Mouse (Mus musculus): ENCODE results near the gene Aff1. TPM values are rescaled to one million over a fixed set of nuclear protein-coding genes. Genes with fewer than 3 reads are reported as not detected.
A peak's percentile ranks its signal among the peaks of the same experiment; 100 is the strongest.

Gene Aff1
- polyA plus RNA-seq, 1 experiment from 2014 or later = 6.8 TPM

GRCm38 (mm10) chr5:103698577-103698976, 6.4 kb downstream of the Aff1 start:
- no peak for ATAC-seq
- Histone ChIP-seq H3K4me3 (ENCODE audit: low read depth, low read length) (no peak overlapping the region), H3K4me2 (replicated peaks; ENCODE audit: low read depth) (no peak overlapping the region), H3K27ac (ENCODE audit: low read depth, low read length) (no peak overlapping the region), H3K4me1 (replicated peaks; ENCODE audit: control insufficient read depth, insufficient read depth, low read length) (no peaks in the 10 kb centered on the region), H3K9ac (ENCODE audit: low read depth, low read length) (no peak overlapping the region), H3K9me3 (ENCODE audit: control insufficient read depth) (no peaks in the 10 kb centered on the region), H3K27me3 (replicated peaks; ENCODE audit: control insufficient read depth, insufficient read depth, low read length) (peaks cover 12% of the 10 kb centered on the region; the same call in 1 of the 2 replicates), H3K36me3 (ENCODE audit: control insufficient read depth, insufficient read depth) (no peaks in the 10 kb centered on the region)
- WGBS = 74% methylated on average over 4 of the region's 4 CpGs
- TF ChIP-seq CTCF (IDR thresholded peaks at IDR 0.05; ENCODE audit: low read depth) = no peak

- ATAC-seq = no peak
- TF ChIP-seq CTCF (IDR thresholded peaks at IDR 0.05; ENCODE audit: low read depth) = no peak
- no peaks in the 10 kb centered on the region for H3K4me1 ChIP-seq (replicated peaks; ENCODE audit: control insufficient read depth, insufficient read depth, low read length)
- H3K27ac ChIP-seq (ENCODE audit: low read depth, low read length) = no peak overlapping the region
- H3K9ac ChIP-seq (ENCODE audit: low read depth, low read length) = no peak overlapping the region
- WGBS = 48% methylated on average over 4 of the region's 4 CpGs
- H3K36me3 ChIP-seq (ENCODE audit: control insufficient read depth, insufficient read depth) = no peaks in the 10 kb centered on the region
- no peak overlapping the region for H3K4me2 ChIP-seq (replicated peaks; ENCODE audit: low read depth)
- H3K4me3 ChIP-seq (ENCODE audit: low read depth, low read length) = no peak overlapping the region
- H3K27me3 ChIP-seq (replicated peaks; ENCODE audit: control insufficient read depth, insufficient read depth, low read length) = peaks cover 7% of the 10 kb centered on the region; the same call in 1 of the 2 replicates
- no peaks in the 10 kb centered on the region for H3K9me3 ChIP-seq (ENCODE audit: control insufficient read depth)
Observed at GRCm38 (mm10) chr5:103699537-103699936, 7.4 kb downstream of the Aff1 start.

- no peak for TF ChIP-seq CTCF (IDR thresholded peaks at IDR 0.05; ENCODE audit: low read depth)
- no peaks in the 10 kb centered on the region for H3K4me1 ChIP-seq (replicated peaks; ENCODE audit: control insufficient read depth, insufficient read depth, low read length)
- H3K4me2 ChIP-seq (replicated peaks; ENCODE audit: low read depth) = no peak overlapping the region
- no peak for ATAC-seq
- WGBS = 73% methylated on average over 2 of the region's 2 CpGs
- H3K9me3 ChIP-seq (ENCODE audit: control insufficient read depth) = no peaks in the 10 kb centered on the region
- no peak overlapping the region for H3K4me3 ChIP-seq (ENCODE audit: low read depth, low read length)
- H3K27me3 ChIP-seq (replicated peaks; ENCODE audit: control insufficient read depth, insufficient read depth, low read length) = peaks cover 7% of the 10 kb centered on the region; the same call in 1 of the 2 replicates
- H3K9ac ChIP-seq (ENCODE audit: low read depth, low read length) = no peak overlapping the region
- no peak overlapping the region for H3K27ac ChIP-seq (ENCODE audit: low read depth, low read length)
- H3K36me3 ChIP-seq (ENCODE audit: control insufficient read depth, insufficient read depth) = no peaks in the 10 kb centered on the region
Observed at GRCm38 (mm10) chr5:103700661-103701060, 8.5 kb downstream of the Aff1 start.

- no peaks in the 10 kb centered on the region for H3K4me1 ChIP-seq (replicated peaks; ENCODE audit: control insufficient read depth, insufficient read depth, low read length)
- peak; percentile 50 for TF ChIP-seq CTCF (IDR thresholded peaks at IDR 0.05; ENCODE audit: low read depth)
- no peak overlapping the region for H3K4me2 ChIP-seq (replicated peaks; ENCODE audit: low read depth)
- H3K9me3 ChIP-seq (ENCODE audit: control insufficient read depth) = no peaks in the 10 kb centered on the region
- no peak overlapping the region for H3K27ac ChIP-seq (ENCODE audit: low read depth, low read length)
- peaks cover 4% of the 10 kb centered on the region; the same call in 1 of the 2 replicates for H3K27me3 ChIP-seq (replicated peaks; ENCODE audit: control insufficient read depth, insufficient read depth, low read length)
- no peak overlapping the region for H3K9ac ChIP-seq (ENCODE audit: low read depth, low read length)
- H3K4me3 ChIP-seq (ENCODE audit: low read depth, low read length) = no peak overlapping the region
- no peak for ATAC-seq
- WGBS = 73% methylated on average over 3 of the region's 3 CpGs
- no peaks in the 10 kb centered on the region for H3K36me3 ChIP-seq (ENCODE audit: control insufficient read depth, insufficient read depth)
Observed at GRCm38 (mm10) chr5:103701466-103701865, 9.3 kb downstream of the Aff1 start.

DNA sequence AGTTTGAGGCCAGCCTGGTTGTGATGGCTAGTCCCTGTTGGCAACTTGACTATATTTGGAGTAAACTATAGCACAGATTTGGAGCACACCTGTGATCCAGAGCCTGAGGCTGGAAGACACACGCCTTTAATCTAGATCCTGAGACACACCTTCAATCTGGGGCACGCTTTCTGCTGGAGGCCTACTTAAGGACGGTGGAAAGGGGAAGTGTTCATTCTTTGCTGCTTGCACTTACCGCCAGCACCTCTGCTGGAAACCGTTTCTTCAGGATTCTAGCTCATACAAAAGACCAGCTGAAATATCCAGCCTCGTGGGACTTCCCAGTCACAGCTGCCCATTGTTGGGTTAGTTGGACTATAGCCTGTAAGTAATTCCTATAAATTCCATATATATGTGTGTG, 10.4 kb downstream of the Aff1 start:
- WGBS = 70% methylated on average over 6 of the region's 6 CpGs
- no peak overlapping the region for H3K27ac ChIP-seq (ENCODE audit: low read depth, low read length)

DNA sequence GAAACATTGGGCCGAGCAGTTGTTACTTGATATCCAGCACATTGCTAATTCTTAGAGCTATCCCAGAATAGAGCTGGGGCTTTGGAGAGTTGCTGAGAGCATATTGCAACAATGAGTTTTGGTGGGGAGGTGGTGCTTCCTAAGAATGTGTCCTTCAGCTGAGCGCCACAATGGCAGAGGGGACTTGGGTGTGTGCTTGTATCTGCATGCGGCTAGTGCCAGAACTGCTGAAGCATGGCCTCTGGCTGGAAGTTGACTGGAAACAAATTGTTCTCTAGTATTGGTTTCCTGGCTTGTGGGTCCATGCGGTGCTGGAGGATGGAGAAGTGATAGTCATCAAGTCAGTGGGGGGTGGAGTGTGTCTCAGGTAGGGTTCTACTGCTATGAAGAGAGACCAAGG, 13.2 kb downstream of the Aff1 start:
- no peak for ATAC-seq
- WGBS = 94% methylated on average over 4 of the region's 4 CpGs
- Histone ChIP-seq H3K4me1 (replicated peaks; ENCODE audit: control insufficient read depth, insufficient read depth, low read length) (no peaks in the 10 kb centered on the region), H3K27ac (ENCODE audit: low read depth, low read length) (no peak overlapping the region), H3K4me3 (ENCODE audit: low read depth, low read length) (no peak overlapping the region), H3K4me2 (replicated peaks; ENCODE audit: low read depth) (no peak overlapping the region), H3K9ac (ENCODE audit: low read depth, low read length) (no peak overlapping the region), H3K9me3 (ENCODE audit: control insufficient read depth) (no peaks in the 10 kb centered on the region), H3K36me3 (ENCODE audit: control insufficient read depth, insufficient read depth) (no peaks in the 10 kb centered on the region), H3K27me3 (replicated peaks; ENCODE audit: control insufficient read depth, insufficient read depth, low read length) (no peaks in the 10 kb centered on the region)
- TF ChIP-seq CTCF (IDR thresholded peaks at IDR 0.05; ENCODE audit: low read depth) = no peak

More for the DNA sequence above, 10.4 kb downstream of the Aff1 start:
- Histone ChIP-seq H3K4me3 (ENCODE audit: low read depth, low read length) (no peak overlapping the region), H3K9me3 (ENCODE audit: control insufficient read depth) (no peaks in the 10 kb centered on the region), H3K9ac (ENCODE audit: low read depth, low read length) (no peak overlapping the region), H3K4me1 (replicated peaks; ENCODE audit: control insufficient read depth, insufficient read depth, low read length) (no peaks in the 10 kb centered on the region), H3K4me2 (replicated peaks; ENCODE audit: low read depth) (no peak overlapping the region), H3K27me3 (replicated peaks; ENCODE audit: control insufficient read depth, insufficient read depth, low read length) (no peaks in the 10 kb centered on the region), H3K36me3 (ENCODE audit: control insufficient read depth, insufficient read depth) (no peaks in the 10 kb centered on the region)
- ATAC-seq = no peak
- TF ChIP-seq CTCF (IDR thresholded peaks at IDR 0.05; ENCODE audit: low read depth) = no peak

DNA sequence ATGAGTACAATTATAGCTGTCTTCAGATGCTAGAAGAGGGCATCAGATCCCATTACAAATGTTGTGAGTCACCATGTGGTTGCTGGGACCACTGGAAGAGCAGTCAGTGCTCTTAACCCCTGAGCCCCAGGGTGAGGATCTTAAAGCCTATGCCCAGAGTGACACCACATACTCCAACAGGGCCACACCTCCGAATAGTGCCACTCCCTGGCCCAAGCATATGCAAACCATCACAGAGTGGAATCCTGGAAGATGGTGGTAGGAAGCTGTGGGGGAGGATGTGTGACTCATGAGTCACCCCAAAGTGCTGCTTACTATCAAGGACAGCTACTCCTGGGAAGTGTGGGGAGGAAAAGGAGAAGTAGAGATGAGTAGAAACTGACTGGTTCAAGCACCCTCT, 13.7 kb downstream of the Aff1 start:
- Histone ChIP-seq H3K4me3 (ENCODE audit: low read depth, low read length) (no peak overlapping the region), H3K27me3 (replicated peaks; ENCODE audit: control insufficient read depth, insufficient read depth, low read length) (no peaks in the 10 kb centered on the region), H3K27ac (ENCODE audit: low read depth, low read length) (no peak overlapping the region), H3K4me1 (replicated peaks; ENCODE audit: control insufficient read depth, insufficient read depth, low read length) (no peaks in the 10 kb centered on the region), H3K9ac (ENCODE audit: low read depth, low read length) (no peak overlapping the region), H3K4me2 (replicated peaks; ENCODE audit: low read depth) (no peak overlapping the region), H3K36me3 (ENCODE audit: control insufficient read depth, insufficient read depth) (no peaks in the 10 kb centered on the region), H3K9me3 (ENCODE audit: control insufficient read depth) (no peaks in the 10 kb centered on the region)
- 81% methylated on average over 1 of the region's 1 CpGs for WGBS
- TF ChIP-seq CTCF (IDR thresholded peaks at IDR 0.05; ENCODE audit: low read depth) = no peak
- no peak for ATAC-seq

Data from intestine, postnatal 0 days (tissue).